Mouse (Mus musculus): ENCODE data around the gene Ctla4. TPM values are rescaled to one million over a fixed set of nuclear protein-coding genes. Genes with fewer than 3 reads are reported as not detected.

The Ctla4 gene
- total RNA-seq, 1 experiment = not detected

GRCm38 (mm10) chr1:60936963-60937711, 50.3 kb downstream of the Ctla4 start:
- DNase-seq (ENCODE audit: low read depth, low spot score) = no peak
- Histone ChIP-seq H3K9ac (ENCODE audit: insufficient read depth, low read depth, low read length, poor library complexity, severe bottlenecking) (no peak overlapping the region), H3K27ac (ENCODE audit: insufficient read depth, low read depth, low read length, poor library complexity, severe bottlenecking) (no peak overlapping the region), H3K4me3 (ENCODE audit: insufficient read depth in 1 of 2, low read depth in 1 of 2, low read length in 2 of 2, poor library complexity in 1 of 2, severe bottlenecking in 1 of 2) (no peak overlapping the region), H3K9me3 (ENCODE audit: control insufficient read depth, insufficient read depth, low read depth, low read length) (no peaks in the 10 kb centered on the region), H3K4me1 (ENCODE audit: control insufficient read depth in 2 of 2, insufficient read depth in 2 of 2, low read length in 2 of 2, poor library complexity in 1 of 2) (no peaks in the 10 kb centered on the region), H3K36me3 (ENCODE audit: control insufficient read depth, insufficient read depth, low read length, poor library complexity, severe bottlenecking) (no peaks in the 10 kb centered on the region)
- no peak for TF ChIP-seq CHD2 (IDR thresholded peaks at IDR 0.05; ENCODE audit: low read depth, low read length)
- no peak for TF ChIP-seq ZC3H11A (IDR thresholded peaks at IDR 0.05; ENCODE audit: borderline replicate concordance, low read depth, low read length)
- no peak for TF ChIP-seq MAFK (IDR thresholded peaks at IDR 0.05; ENCODE audit: insufficient read depth, low read depth, low read length)
- TF ChIP-seq ZNF384 (IDR thresholded peaks at IDR 0.05; ENCODE audit: low read depth, low read length) = no peak
- no peak for TF ChIP-seq HCFC1 (IDR thresholded peaks at IDR 0.05; ENCODE audit: borderline replicate concordance, insufficient read depth, low read length)
- in situ Hi-C loops (cut with MboI; ENCODE audit: low sequenced_read_pairs in 2 of 2, unreplicated experiment in 2 of 2) = no loop called here

GRCm38 (mm10) chr1:60938256-60938655, 51.5 kb downstream of the Ctla4 start:
- DNase-seq (ENCODE audit: low read depth, low spot score) = no peak
- Histone ChIP-seq H3K4me3 (ENCODE audit: insufficient read depth in 1 of 2, low read depth in 1 of 2, low read length in 2 of 2, poor library complexity in 1 of 2, severe bottlenecking in 1 of 2) (no peak overlapping the region), H3K36me3 (ENCODE audit: control insufficient read depth, insufficient read depth, low read length, poor library complexity, severe bottlenecking) (no peaks in the 10 kb centered on the region), H3K9me3 (ENCODE audit: control insufficient read depth, insufficient read depth, low read depth, low read length) (no peaks in the 10 kb centered on the region), H3K4me1 (ENCODE audit: control insufficient read depth in 2 of 2, insufficient read depth in 2 of 2, low read length in 2 of 2, poor library complexity in 1 of 2) (no peaks in the 10 kb centered on the region), H3K9ac (ENCODE audit: insufficient read depth, low read depth, low read length, poor library complexity, severe bottlenecking) (no peak overlapping the region), H3K27ac (ENCODE audit: insufficient read depth, low read depth, low read length, poor library complexity, severe bottlenecking) (no peak overlapping the region)
- in situ Hi-C loops (cut with MboI; ENCODE audit: low sequenced_read_pairs in 2 of 2, unreplicated experiment in 2 of 2) = no loop called here
- TF ChIP-seq MAFK (IDR thresholded peaks at IDR 0.05; ENCODE audit: insufficient read depth, low read depth, low read length) (no peak), ZNF384 (IDR thresholded peaks at IDR 0.05; ENCODE audit: low read depth, low read length) (no peak), HCFC1 (IDR thresholded peaks at IDR 0.05; ENCODE audit: borderline replicate concordance, insufficient read depth, low read length) (no peak)

- H3K9me3 ChIP-seq (ENCODE audit: control insufficient read depth, insufficient read depth, low read depth, low read length) = no peaks in the 10 kb centered on the region
- no peaks in the 10 kb centered on the region for H3K4me1 ChIP-seq (ENCODE audit: control insufficient read depth in 2 of 2, insufficient read depth in 2 of 2, low read length in 2 of 2, poor library complexity in 1 of 2)
- no peak overlapping the region for H3K27ac ChIP-seq (ENCODE audit: insufficient read depth, low read depth, low read length, poor library complexity, severe bottlenecking)
- DNase-seq (ENCODE audit: low read depth, low spot score) = no peak
- no peaks in the 10 kb centered on the region for H3K36me3 ChIP-seq (ENCODE audit: control insufficient read depth, insufficient read depth, low read length, poor library complexity, severe bottlenecking)
- H3K9ac ChIP-seq (ENCODE audit: insufficient read depth, low read depth, low read length, poor library complexity, severe bottlenecking) = no peak overlapping the region
- in situ Hi-C loops (cut with MboI; ENCODE audit: low sequenced_read_pairs in 2 of 2, unreplicated experiment in 2 of 2) = no loop called here
- no peak overlapping the region for H3K4me3 ChIP-seq (ENCODE audit: insufficient read depth in 1 of 2, low read depth in 1 of 2, low read length in 2 of 2, poor library complexity in 1 of 2, severe bottlenecking in 1 of 2)
- no peak for TF ChIP-seq MAFK (IDR thresholded peaks at IDR 0.05; ENCODE audit: insufficient read depth, low read depth, low read length)
- no peak for TF ChIP-seq HCFC1 (IDR thresholded peaks at IDR 0.05; ENCODE audit: borderline replicate concordance, insufficient read depth, low read length)
- TF ChIP-seq ZC3H11A (IDR thresholded peaks at IDR 0.05; ENCODE audit: borderline replicate concordance, low read depth, low read length) = no peak
- TF ChIP-seq ZNF384 (IDR thresholded peaks at IDR 0.05; ENCODE audit: low read depth, low read length) = no peak
- TF ChIP-seq CHD2 (IDR thresholded peaks at IDR 0.05; ENCODE audit: low read depth, low read length) = no peak
Measured at GRCm38 (mm10) chr1:60938974-60939373, 52.2 kb downstream of the Ctla4 start.

GRCm38 (mm10) chr1:60940023-60940422, 53.2 kb downstream of the Ctla4 start:
- DNase-seq (ENCODE audit: low read depth, low spot score) = no peak
- TF ChIP-seq HCFC1 (IDR thresholded peaks at IDR 0.05; ENCODE audit: borderline replicate concordance, insufficient read depth, low read length) (no peak), MAFK (IDR thresholded peaks at IDR 0.05; ENCODE audit: insufficient read depth, low read depth, low read length) (no peak), CHD2 (IDR thresholded peaks at IDR 0.05; ENCODE audit: low read depth, low read length) (no peak), ZC3H11A (IDR thresholded peaks at IDR 0.05; ENCODE audit: borderline replicate concordance, low read depth, low read length) (no peak), ZNF384 (IDR thresholded peaks at IDR 0.05; ENCODE audit: low read depth, low read length) (no peak)
- H3K4me1 ChIP-seq (ENCODE audit: control insufficient read depth in 2 of 2, insufficient read depth in 2 of 2, low read length in 2 of 2, poor library complexity in 1 of 2) = no peaks in the 10 kb centered on the region
- H3K9me3 ChIP-seq (ENCODE audit: control insufficient read depth, insufficient read depth, low read depth, low read length) = no peaks in the 10 kb centered on the region
- H3K9ac ChIP-seq (ENCODE audit: insufficient read depth, low read depth, low read length, poor library complexity, severe bottlenecking) = no peak overlapping the region
- no peak overlapping the region for H3K27ac ChIP-seq (ENCODE audit: insufficient read depth, low read depth, low read length, poor library complexity, severe bottlenecking)
- no peaks in the 10 kb centered on the region for H3K36me3 ChIP-seq (ENCODE audit: control insufficient read depth, insufficient read depth, low read length, poor library complexity, severe bottlenecking)
- in situ Hi-C loops (cut with MboI; ENCODE audit: low sequenced_read_pairs in 2 of 2, unreplicated experiment in 2 of 2) = no loop called here
- no peak overlapping the region for H3K4me3 ChIP-seq (ENCODE audit: insufficient read depth in 1 of 2, low read depth in 1 of 2, low read length in 2 of 2, poor library complexity in 1 of 2, severe bottlenecking in 1 of 2)

Data from ES-E14 (cell line).